Mouse (Mus musculus): ENCODE measurements around the gene Kcnd2.

The Kcnd2 gene

DNA sequence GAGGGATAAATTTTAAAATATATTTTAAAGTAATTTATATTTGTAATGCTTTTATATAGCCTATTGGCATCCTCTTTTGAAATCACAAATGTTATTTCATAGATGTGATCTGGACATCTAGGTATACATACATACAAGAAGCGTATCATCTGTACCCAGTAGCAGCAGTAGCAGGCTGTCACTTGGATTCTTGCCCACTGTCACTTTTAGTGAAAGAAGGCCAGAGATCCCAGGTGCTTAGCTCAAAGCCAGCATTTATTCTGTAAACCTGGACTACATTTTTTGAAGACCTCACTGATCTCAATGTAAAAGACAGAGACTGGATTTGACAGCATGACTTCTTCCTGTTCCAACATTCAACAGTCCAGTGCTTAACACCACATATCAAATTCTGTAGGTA lies 471.1 kb downstream of the Kcnd2 start:
- no peak for ATAC-seq (ENCODE audit: low TSS enrichment)

DNA sequence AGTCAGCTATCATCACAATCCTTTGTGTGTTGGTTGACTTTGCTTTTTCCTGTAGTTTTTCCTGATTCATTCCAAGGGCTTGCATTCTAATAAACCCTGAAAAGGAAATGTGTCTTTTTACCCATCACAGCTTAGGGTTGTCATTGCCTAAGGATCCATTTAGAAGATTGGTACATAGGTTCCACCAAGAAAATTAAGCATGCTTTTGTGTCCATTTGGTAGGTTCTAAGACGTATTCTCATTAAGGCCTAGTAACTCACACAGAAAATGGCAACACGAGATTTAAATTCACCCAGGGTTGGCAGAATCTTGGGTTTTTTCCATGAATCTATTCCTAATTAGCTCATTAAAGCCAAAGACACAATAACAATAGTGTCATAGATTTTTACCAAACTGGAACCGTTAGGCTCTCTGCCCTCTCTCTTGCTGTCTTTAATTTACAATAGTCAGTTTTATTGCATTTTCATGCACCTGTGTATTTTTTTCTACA lies 477.6 kb downstream of the Kcnd2 start:
- ATAC-seq (ENCODE audit: low TSS enrichment), result no peak

DNA sequence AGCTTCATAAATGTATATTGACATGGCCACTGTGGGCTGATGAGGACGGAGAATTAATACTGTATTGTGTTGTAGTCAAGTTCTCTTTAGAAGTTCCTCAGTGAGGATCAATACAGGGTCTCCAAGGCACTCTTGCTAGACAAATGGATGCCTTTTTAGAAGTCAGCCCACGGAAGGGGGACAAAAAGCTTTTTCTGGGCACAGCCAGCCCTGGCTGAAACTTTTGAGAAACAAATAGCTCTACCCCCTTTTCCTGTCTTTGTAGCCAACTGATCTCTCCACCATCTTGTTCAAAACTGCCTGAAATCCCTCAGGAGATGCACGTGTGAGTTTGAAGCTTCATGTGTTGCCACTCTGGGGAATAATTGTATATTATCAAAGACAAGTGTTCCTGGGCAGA lies 482.3 kb downstream of the Kcnd2 start:
- ATAC-seq (ENCODE audit: low TSS enrichment), result no peak

DNA sequence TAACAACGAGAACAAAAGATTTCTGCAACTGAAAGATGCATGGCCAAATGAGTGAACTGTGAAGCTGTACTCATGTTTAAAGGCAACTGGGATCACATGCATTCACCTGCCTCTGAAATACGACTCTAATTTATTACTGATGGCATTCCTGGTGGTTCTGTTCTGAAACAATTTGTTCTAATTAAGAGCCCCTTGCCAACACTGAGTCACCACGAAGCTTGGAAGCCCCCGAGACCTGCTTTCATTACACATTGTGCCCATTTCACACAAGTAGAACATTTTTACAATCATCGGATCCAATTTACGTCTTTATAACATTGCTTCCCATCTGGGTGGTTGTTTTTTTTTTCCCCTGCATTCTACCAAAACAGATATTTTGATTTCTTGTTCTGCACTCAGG lies 485.8 kb downstream of the Kcnd2 start:
- no peak for ATAC-seq (ENCODE audit: low TSS enrichment)

DNA sequence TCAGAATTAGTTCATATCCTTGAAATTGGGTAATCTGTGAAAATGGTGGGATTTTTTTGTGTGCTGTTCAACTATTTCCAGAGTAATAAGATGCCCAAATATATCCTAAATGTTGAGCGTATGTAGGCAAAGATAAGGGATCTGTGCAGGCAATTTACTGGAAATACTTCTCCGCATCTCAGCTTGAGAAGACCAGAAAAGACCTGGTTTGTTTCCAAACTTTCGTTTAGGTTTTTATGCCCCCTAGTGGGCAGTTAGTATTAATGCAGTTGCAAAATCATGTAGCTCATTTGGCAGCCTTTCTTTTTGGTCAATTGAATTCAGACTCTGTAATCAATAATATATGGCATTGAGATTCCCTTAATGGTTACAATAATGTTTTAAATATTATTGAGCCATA lies 493.9 kb downstream of the Kcnd2 start:
- peak; percentile 90 for ATAC-seq (ENCODE audit: low TSS enrichment)

DNA sequence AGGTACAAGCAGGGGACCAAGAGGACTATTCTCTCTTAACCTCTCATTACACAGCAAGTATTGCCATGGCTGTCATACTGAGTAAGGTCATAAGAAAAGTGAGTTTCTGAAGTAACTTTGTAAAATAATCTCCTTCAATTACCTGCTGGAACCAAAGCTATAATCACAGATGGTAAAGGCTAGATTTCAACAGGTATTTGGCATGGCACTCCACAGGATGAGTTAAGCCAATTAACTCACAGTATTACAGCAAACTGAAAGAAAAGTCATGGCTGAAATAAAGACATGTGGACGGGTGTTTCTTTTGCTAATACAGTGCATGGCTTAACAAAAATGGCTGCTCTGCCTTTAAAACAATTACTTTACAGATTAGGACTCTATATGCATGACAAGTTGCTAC lies 503.8 kb downstream of the Kcnd2 start:
- ATAC-seq (ENCODE audit: low TSS enrichment), result no peak

DNA sequence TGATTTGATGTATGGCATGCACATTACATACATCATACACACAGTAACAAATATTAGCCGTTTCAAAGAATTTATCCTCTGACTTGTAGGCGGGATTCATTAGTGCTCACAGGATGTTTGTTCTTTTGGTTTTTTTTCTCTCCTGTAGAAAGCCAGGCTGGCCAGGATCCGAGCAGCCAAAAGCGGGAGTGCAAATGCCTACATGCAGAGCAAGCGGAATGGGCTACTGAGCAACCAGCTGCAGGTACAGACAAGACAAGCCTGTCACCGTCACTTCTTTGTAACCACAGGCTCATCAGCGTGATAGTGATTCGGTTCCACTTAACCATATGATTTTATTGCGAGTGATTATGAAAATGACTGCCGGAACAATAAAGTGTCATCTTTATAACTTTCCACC lies 506.9 kb downstream of the Kcnd2 start:
- ATAC-seq (ENCODE audit: low TSS enrichment), result no peak

DNA sequence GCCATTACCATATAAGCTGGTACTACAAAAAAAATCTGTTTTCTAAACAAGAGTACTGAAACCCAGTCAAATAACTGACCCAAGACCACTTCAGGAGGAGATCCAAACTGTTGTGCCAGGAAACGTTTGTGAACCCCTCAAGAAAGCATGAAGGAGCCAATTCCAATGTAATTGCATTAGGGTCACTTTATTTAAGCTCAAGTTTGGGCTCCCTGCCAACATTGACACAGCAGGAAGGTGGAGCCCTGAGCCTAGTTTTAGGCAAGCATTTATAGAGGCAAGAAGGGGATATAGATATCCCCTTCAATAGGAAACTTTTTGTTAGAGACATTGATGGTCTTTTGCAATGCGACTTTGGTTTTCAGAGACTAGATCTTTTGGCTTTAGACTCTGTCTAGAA lies 525.3 kb downstream of the Kcnd2 start:
- no peak for ATAC-seq (ENCODE audit: low TSS enrichment)

DNA sequence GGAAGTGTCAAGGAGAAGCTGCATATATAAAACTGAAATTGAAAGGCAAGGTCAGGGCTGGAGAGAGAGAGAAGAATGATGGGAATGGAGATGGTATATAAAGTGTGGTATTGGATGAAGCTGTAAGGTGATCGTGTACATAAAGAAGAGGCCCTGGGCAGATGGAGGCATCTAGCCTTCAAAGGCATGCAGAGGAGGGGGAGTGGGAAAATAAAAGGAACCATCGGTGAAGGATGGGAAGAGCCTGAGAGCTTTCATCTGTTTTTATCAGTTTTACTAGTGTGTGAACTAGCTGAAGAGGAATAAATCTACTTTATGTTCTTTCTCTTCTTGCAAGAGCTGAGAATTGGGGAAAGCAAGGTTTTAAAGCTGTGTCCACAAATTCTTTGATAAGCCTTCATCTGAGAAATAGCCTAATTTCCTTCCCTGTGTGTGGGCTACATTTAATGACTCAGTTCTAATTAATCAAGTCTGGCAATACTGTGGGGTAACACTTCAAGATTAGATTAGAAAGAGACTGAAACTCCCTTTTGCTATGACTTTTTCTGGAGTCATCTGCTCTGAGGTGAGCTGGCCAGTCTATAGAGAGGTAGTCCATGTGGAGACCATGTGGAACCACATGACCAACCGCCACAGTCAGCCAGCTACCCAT lies 529.4 kb downstream of the Kcnd2 start:
- ATAC-seq (ENCODE audit: low TSS enrichment), result no peak

DNA sequence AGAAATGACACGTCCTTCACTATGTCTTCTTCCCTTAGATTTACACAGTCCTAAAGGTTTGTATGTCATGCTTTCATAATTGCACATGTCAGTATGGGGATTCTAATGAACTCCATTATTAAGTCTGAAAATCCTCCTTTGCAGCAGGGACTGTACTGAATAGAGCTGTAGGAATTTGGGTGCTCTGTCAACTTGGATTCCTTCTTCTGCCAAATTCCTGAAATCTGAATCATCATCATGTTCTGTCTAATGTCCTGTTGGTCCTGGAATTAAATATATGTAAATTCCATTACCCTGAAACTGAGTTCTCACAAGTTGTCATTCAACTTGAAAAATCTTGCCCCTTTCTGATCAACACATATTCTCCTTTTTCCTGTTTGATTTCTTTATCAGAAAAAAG lies 532.2 kb downstream of the Kcnd2 start:
- no peak for ATAC-seq (ENCODE audit: low TSS enrichment)

DNA sequence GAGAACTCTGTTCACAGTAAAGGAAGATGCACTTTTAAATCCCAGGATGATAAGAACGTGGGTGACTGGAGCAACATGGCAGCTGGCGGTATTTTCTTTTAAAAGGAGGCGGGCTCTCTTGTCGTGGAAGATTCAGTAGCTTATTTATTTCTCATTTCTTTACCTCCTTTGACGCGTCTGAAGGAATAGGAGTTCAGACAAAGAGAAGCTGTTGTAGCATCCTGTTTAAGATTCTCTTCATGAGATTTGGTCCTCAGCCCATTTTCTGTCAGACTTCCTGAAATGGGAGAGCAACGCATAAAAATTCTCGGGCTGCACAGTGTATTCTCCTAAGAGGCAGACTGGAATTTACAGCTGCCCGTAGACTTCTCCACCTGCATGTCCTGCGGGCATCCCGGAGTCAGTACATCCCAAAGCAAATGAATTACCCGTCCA lies 552.5 kb downstream of the Kcnd2 start:
- ATAC-seq (ENCODE audit: low TSS enrichment), result peak; percentile 27; the same call in 1 of the 2 replicates

DNA sequence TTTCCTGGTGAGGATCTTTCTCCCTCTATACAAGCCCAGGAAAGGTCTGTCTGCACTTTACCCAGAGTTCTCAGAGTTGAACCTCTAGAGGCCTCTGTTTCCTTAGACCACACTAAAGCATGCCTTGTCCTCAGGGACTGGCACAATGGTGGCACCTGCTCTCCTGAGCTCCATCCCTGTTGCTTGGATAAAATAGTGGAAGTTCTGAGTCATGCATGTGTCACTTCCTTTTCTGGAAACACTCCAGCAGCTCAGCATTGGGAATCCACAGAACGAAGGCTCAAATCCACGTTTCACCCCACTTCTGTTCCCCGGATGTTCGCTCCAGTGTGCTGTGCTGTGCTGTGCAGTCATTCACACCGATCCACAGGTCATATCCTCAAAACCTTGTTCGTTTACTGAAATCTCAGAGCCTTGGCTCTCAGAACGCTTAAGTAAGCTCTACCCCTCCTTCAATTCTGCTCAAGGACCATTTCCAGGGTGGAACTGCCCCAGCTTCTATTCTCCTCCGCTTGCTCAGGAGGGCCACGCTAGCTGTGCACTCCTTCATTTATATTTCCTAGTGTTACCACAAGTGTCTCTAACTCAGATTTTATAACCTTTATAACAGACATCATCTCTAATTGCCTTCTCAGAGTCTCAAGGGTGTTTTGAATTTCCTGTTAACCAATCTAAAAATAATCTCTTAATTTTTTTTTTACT lies 553.6 kb downstream of the Kcnd2 start:
- ATAC-seq (ENCODE audit: low TSS enrichment), result peak; percentile 34; the same call in 1 of the 2 replicates

DNA sequence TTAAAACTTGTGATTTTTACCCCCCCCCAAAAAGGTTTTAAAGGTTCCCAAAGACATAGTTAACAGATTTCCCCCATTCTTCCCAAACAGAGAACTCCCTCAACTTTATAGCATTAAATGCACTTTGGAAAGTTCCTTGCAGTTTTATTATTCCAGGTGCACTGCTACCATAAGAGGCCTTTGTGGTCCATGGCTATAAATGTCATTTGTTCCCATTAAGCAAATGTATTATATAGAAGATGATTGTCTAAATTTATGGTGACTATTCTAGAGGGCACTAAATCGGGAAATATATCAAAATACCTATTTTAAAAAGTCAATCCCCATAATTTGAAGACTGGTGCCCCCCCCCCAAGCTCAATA lies 554.1 kb downstream of the Kcnd2 start:
- ATAC-seq (ENCODE audit: low TSS enrichment), result no peak

DNA sequence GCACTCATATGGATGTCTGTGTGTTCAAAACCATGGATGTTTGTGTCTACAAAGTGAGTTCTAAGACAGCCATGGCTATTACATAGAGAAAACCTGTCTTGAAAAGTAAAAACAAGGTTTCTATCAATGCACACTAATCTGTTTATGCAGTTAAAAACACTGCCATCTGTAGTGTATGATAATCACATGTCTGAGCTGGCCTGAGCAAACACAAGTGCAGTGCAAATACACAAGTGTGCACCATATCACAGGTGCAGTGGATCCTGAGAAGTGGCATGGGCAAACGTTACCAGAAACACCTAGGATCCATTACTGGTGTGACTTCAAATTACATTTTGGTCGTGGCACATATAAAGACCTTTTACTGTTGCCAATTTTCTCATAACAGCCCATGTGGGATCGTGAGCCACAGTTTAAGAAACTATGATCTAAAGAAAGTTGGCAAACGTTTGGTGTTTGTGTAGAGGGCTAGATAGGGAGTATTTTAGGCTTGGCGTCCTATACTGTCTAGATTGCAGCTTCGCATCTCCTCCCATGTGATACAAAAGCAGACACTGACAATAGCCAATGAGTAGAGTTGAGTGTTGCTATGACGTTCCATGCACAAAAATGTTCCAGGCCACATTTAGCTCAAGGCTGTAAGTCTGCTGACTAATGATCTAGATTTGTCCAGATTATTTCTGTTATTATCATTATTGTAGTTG lies 559.1 kb downstream of the Kcnd2 start:
- peak; percentile 74; the same call in 1 of the 2 replicates for ATAC-seq (ENCODE audit: low TSS enrichment)

Data from frontal cortex, adult (tissue).